Mouse (Mus musculus): ENCODE measurements around the gene Kbtbd3. TPM values are rescaled to one million over a fixed set of nuclear protein-coding genes. Genes with fewer than 3 reads are reported as not detected.
A peak's percentile ranks its signal among the peaks of the same experiment; 100 is the strongest.

Kbtbd3 gene
- 9.6 and 10.1 TPM in 2 replicates for polyA plus RNA-seq (2016; fragmentation: Nextera tagmentation; extraction: Ambion mirVana)

DNA sequence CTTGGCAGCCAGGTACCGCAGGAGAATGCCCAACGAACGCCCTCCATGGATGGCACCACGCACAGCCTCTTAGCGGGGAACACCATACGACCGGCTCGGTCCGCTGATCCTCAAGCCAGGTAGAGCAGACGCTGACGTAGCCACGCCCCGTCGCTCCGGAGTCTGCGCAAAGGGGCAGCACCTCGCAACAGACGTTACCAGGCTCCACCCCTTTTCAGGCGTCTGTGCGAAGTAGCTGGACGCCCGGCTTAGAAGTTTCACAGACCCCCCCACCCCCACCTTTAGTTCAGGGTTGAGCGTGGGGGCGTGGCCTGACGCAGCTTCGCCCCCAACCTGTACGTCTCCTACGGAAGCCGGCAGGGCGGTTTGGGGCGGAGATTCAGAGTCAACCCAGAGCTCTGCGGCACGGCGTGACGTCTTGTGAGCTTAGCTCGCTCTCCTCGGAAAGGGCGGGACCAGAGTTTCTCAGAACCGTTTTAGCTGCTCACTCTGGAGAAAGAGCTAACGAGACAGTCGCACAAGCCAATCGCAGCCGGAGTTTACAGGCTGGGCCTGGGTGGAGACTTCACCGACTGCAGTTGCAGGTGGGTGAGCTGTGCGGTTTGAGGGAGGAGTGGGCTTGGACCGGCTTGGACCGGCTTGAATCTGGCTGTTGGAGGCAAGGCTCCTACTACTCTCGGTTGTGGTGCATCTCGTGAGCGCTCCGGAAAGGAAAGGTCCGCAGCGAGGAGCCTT, at the start of gene Kbtbd3, which contains the start of gene Aasdhppt:
Kbtbd3 (plus strand) TSS at position 483 of the 735 bp plus-strand sequence.
Aasdhppt (minus strand) TSS at position 121 of the 735 bp plus-strand sequence.
- peak; percentile 97 for ATAC-seq (ENCODE audit: low FRiP score, low read depth)

DNA sequence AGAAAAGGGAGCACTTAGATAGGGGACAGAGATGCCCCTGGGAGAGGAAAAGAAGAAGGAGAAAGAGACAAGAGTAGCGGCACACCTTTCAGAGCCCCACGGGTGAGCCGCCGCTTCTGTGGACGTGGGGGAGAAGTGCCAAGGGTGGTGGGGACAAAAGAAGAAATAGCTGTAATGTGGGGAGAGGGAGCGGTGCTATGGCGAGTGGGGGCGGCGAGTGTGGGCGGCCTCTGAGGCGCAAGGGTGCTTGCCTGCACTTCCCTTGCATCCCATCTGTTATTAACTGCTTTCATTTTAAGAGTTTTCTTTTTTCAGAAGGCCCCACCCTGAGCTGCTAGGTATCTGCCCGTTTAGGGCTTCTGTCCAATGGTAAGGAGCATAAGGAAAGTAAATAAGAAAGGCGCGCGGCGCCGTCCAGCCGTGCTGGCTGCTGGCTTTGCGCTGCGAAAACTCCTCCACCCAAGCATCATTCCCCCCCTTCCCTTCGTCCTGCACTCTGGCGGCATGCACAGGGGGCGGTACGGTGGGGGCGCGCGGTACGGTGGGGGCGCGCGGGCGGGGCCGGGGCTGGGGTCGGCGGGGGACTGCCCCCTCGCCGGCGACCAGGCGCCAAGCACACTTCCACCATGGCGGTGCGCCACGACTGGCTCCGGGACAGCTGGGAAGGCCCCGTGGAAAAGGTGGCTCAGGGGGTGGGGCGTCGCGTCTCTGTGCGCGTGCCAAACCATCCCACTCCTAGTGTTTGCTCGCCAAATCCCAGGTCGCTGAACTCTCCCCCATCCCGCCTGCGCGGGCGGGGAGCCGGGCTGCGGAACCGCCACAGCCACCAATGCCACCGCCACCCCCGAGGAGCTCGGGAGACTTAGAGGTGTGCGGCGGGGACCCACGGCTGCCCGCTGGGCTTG, 49.5 kb upstream of the Kbtbd3 start:
- no peak overlapping the region for H3K9ac ChIP-seq
- no peaks in the 10 kb centered on the region for H3K4me1 ChIP-seq
- H3K27ac ChIP-seq: no peak overlapping the region
- H3K4me3 ChIP-seq: peak overlapping the region; percentile 13
- no peaks in the 10 kb centered on the region for H3K36me3 ChIP-seq
- no peaks in the 10 kb centered on the region for H3K27me3 ChIP-seq (replicated peaks)
- ATAC-seq (ENCODE audit: low FRiP score, low read depth): peak; percentile 68
- H3K4me2 ChIP-seq (replicated peaks): peak overlapping the region; percentile 16; the same call in 1 of the 2 replicates
- WGBS: 44% methylated on average over 65 of the region's 65 CpGs
- peaks cover 14% of the 10 kb centered on the region for H3K9me3 ChIP-seq

More for the DNA sequence above, at the start of gene Kbtbd3, which contains the start of gene Aasdhppt:
- WGBS: under 1% methylated on average over 53 of the region's 53 CpGs
- peaks cover 12% of the 10 kb centered on the region for H3K4me1 ChIP-seq
- peak within 1 kb of the TSS; percentile 77 for H3K9ac ChIP-seq
- H3K4me2 ChIP-seq (replicated peaks): peak within 1 kb of the TSS; percentile 73
- H3K27ac ChIP-seq: peak within 1 kb of the TSS; percentile 75
- peak within 1 kb of the TSS; percentile 64 for H3K4me3 ChIP-seq
- no peaks in the 10 kb centered on the region for H3K36me3 ChIP-seq
- H3K27me3 ChIP-seq (replicated peaks): no peaks in the 10 kb centered on the region
- no peaks in the 10 kb centered on the region for H3K9me3 ChIP-seq

DNA sequence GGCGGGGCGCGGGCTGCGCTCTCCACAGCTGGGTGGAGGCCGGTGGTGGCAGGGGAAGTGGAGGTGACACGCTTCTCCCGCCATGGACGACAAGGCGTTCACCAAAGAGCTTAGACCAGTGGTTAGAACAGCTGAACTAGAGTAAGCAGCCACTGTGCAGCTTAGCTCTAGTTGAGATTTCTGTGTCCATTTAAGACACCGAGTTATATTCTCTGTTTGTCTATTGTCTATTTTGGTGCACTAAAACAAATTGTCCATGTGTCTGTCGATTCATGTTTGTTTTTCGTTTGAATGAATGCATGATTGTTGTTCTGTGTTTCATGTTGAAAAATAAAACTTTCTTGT, 48.9 kb upstream of the Kbtbd3 start:
- Histone ChIP-seq H3K4me3 (0 out of 2 replicates have a peak overlapping the region, but pooled peaks have one; percentile 13), H3K36me3 (no peaks in the 10 kb centered on the region), H3K27ac (no peak overlapping the region), H3K9me3 (peaks cover 14% of the 10 kb centered on the region), H3K27me3 (replicated peaks) (no peaks in the 10 kb centered on the region), H3K9ac (no peak overlapping the region), H3K4me2 (replicated peaks) (0 out of 2 replicates have a peak overlapping the region, but pooled peaks have one; percentile 16), H3K4me1 (no peaks in the 10 kb centered on the region)
- no peak for ATAC-seq (ENCODE audit: low FRiP score, low read depth)
- 81% methylated on average over 12 of the region's 12 CpGs for WGBS

DNA sequence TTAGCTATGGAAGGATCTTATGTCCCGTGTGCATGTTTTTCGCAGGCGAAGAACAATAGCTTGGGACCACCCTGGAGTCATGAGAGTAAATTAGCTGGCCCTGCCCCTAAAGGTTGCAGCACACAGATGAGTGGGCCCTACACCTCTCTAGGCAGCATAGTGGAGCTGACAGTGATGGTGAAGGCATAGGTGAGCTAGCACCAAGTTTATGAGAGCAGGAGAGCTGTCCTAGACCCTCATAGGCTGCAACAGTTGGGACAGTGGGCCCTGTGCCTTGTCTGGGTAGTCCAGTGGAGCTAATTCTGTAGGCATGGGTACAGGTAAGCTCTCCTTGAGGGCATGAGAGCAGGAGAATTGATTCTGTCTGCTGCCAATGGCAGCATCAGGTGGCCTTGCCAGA, 42.8 kb upstream of the Kbtbd3 start:
- 96% methylated on average over 3 of the region's 3 CpGs for WGBS

DNA sequence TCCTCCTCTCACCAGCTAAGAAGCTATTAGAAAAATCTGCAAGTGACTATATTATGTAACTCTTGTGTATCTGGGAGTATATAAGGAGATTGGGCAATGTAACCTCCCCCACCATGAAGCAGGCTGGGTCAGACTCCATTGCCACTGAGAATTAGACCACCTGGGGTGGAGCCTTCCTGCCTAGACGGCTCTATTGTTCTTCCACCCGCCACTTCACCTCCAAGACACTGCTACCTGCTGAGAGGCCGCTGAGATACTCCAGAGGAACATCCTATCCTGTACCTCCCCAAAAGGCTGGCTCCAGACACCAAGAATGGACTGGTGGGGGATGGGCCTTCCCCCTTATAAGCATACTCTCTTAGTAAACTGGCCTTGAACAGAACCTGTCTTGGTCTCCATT, 25.8 kb upstream of the Kbtbd3 start:
- Histone ChIP-seq H3K27ac (no peak overlapping the region), H3K36me3 (no peaks in the 10 kb centered on the region), H3K4me1 (no peaks in the 10 kb centered on the region), H3K4me3 (no peak overlapping the region), H3K4me2 (replicated peaks) (no peak overlapping the region), H3K9me3 (no peaks in the 10 kb centered on the region), H3K9ac (no peak overlapping the region), H3K27me3 (replicated peaks) (no peaks in the 10 kb centered on the region)
- no peak for ATAC-seq (ENCODE audit: low FRiP score, low read depth)
- 12% methylated on average over 3 of the region's 3 CpGs for WGBS

More for the DNA sequence above, 42.8 kb upstream of the Kbtbd3 start:
- Histone ChIP-seq H3K9me3 (no peaks in the 10 kb centered on the region), H3K4me2 (replicated peaks) (no peak overlapping the region), H3K4me3 (no peak overlapping the region), H3K36me3 (no peaks in the 10 kb centered on the region), H3K4me1 (no peaks in the 10 kb centered on the region), H3K9ac (no peak overlapping the region), H3K27ac (no peak overlapping the region), H3K27me3 (replicated peaks) (no peaks in the 10 kb centered on the region)
- no peak for ATAC-seq (ENCODE audit: low FRiP score, low read depth)

DNA sequence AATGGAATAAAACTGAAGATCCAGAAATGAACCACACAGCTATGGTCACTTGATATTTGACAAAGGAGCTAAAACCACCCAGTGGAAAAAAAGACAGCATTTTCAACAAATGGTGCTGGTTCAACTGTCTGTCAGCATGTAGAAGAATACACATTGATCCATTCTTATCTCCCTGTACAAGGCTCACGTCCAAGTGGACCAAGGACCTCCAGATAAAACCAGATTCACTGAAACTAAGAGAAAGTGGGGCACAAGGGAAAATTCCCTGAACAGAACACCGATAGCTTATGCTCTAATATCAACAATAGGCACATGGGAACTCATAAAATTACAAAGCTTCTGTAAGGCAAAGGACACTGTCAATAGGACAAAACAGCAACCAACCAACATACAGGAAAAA, 9.2 kb upstream of the Kbtbd3 start:
- no peak overlapping the region for H3K4me2 ChIP-seq (replicated peaks)
- peaks cover 14% of the 10 kb centered on the region for H3K36me3 ChIP-seq
- ATAC-seq (ENCODE audit: low FRiP score, low read depth): no peak
- no peaks in the 10 kb centered on the region for H3K27me3 ChIP-seq (replicated peaks)
- H3K9ac ChIP-seq: no peak overlapping the region
- H3K27ac ChIP-seq: no peak overlapping the region
- H3K9me3 ChIP-seq: no peaks in the 10 kb centered on the region
- no peaks in the 10 kb centered on the region for H3K4me1 ChIP-seq
- WGBS: 96% methylated on average over 2 of the region's 2 CpGs
- H3K4me3 ChIP-seq: no peak overlapping the region

DNA sequence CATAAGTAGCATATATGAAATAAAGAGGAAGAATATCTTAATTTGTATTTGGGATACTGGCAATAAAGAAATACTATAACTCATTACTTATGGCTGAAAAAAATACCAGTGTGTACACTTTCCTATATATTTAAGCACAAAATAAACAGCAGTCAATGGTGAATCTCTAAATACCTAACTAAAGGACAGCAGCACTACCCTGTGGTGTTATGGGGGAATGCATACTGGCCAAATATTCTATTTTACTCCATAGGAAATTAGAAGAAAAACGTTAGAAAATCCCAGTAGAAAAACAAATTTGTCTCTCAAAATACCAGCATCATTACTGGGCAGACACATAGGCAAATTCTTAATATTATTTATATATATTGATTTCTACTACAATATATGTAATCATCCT, 4.8 kb upstream of the Kbtbd3 start:
- H3K36me3 ChIP-seq: peaks cover 12% of the 10 kb centered on the region
- no peaks in the 10 kb centered on the region for H3K27me3 ChIP-seq (replicated peaks)
- ATAC-seq (ENCODE audit: low FRiP score, low read depth): no peak
- no peak overlapping the region for H3K4me2 ChIP-seq (replicated peaks)
- no peak overlapping the region for H3K9ac ChIP-seq
- no peaks in the 10 kb centered on the region for H3K9me3 ChIP-seq
- H3K4me3 ChIP-seq: no peak overlapping the region
- no peak overlapping the region for H3K27ac ChIP-seq
- H3K4me1 ChIP-seq: peaks cover 4% of the 10 kb centered on the region; the same call in 1 of the 2 replicates
- WGBS: 57% methylated on average over 1 of the region's 1 CpGs

DNA sequence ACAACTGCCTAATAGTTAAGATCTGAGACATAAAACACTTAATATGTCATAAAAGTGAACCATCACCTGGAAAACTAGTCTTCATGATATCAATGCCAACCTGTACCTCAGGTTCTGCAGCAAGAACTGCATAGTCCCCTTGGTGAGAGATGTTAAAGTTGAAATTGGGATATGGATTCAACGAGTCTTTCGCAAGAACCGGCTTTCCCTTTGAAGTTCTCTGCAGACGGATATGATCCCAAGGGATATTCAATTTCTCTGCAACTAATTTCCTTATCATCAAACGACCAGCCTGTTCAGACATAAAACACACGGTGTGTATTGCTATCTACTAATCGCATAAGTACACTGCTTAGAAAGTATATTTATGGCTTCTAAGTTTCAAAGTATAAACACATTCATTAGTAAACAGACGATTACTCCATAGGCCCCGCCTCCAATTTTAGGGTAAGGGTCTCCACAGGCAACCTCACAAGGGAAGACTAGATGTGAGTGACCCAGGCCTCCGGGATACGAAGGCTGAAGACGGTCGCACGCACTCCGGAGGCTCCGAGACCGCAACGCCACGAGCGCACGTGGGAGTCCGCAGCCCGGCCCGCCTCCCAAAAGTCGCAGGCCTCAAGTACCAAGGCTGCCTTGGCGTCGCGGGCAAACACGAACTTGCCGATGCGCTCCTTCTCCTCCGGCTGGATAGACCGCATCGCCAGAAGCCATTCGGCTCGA, 844 bp upstream of the Kbtbd3 start:
- under 1% methylated on average over 36 of the region's 36 CpGs for WGBS
- Histone ChIP-seq H3K4me2 (replicated peaks) (peak overlapping the region; percentile 73), H3K9ac (peak overlapping the region; percentile 62), H3K9me3 (no peaks in the 10 kb centered on the region), H3K4me1 (peaks cover 12% of the 10 kb centered on the region), H3K36me3 (no peaks in the 10 kb centered on the region), H3K27ac (no peak overlapping the region), H3K27me3 (replicated peaks) (no peaks in the 10 kb centered on the region), H3K4me3 (peak overlapping the region; percentile 64)
- ATAC-seq (ENCODE audit: low FRiP score, low read depth): peak; percentile 69

DNA sequence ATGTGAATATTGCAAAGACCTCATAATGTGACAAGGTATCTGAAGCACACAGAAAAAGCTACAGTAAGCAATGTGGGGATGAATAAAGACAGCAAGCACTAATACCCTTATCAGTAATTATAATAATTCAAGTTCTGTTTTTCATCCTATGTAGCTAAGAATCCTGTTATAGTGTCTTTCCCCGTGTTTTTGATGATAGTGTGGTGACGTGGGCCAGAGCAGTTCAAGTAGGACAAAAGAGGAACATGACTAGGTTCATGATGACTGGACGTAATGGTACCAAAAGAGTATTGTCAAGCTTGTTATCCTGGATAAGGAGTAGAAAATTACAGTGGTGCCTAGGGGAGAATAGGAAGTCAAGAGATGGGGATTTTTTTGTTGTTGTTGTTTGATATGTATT, 1.1 kb downstream of the Kbtbd3 start:
- H3K9me3 ChIP-seq: no peaks in the 10 kb centered on the region
- peaks cover 12% of the 10 kb centered on the region for H3K4me1 ChIP-seq
- WGBS: 61% methylated on average over 3 of the region's 3 CpGs
- H3K27me3 ChIP-seq (replicated peaks): no peaks in the 10 kb centered on the region
- peak overlapping the region; percentile 64; the same call in 1 of the 2 replicates for H3K4me3 ChIP-seq
- H3K36me3 ChIP-seq: no peaks in the 10 kb centered on the region
- H3K27ac ChIP-seq: no peak overlapping the region
- peak overlapping the region; percentile 73 for H3K4me2 ChIP-seq (replicated peaks)
- peak overlapping the region; percentile 77; the same call in 1 of the 2 replicates for H3K9ac ChIP-seq
- no peak for ATAC-seq (ENCODE audit: low FRiP score, low read depth)

DNA sequence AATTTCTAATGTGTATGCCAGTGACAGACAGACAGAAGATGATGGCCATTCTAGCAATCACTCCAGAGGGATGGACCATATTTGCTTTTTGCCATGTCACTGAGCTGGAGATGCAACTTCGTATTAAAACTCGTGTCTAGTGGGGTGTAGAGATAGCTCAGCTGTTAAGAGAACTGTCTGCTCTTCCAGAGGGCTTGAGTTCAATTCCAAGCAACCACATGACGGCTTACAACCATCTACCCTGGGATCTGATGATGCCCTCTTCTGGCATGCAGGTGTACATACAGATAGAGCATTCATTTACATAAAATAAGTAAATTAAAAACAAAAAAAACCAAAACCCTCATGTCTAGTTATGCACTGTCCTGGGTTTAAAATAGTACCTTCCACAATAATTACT, 1.5 kb downstream of the Kbtbd3 start:
- no peaks in the 10 kb centered on the region for H3K36me3 ChIP-seq
- H3K27me3 ChIP-seq (replicated peaks): no peaks in the 10 kb centered on the region
- H3K4me3 ChIP-seq: no peak overlapping the region
- H3K9me3 ChIP-seq: no peaks in the 10 kb centered on the region
- H3K4me2 ChIP-seq (replicated peaks): no peak overlapping the region
- WGBS: 91% methylated on average over 3 of the region's 3 CpGs
- peaks cover 12% of the 10 kb centered on the region for H3K4me1 ChIP-seq
- ATAC-seq (ENCODE audit: low FRiP score, low read depth): no peak
- H3K9ac ChIP-seq: no peak overlapping the region
- H3K27ac ChIP-seq: no peak overlapping the region

DNA sequence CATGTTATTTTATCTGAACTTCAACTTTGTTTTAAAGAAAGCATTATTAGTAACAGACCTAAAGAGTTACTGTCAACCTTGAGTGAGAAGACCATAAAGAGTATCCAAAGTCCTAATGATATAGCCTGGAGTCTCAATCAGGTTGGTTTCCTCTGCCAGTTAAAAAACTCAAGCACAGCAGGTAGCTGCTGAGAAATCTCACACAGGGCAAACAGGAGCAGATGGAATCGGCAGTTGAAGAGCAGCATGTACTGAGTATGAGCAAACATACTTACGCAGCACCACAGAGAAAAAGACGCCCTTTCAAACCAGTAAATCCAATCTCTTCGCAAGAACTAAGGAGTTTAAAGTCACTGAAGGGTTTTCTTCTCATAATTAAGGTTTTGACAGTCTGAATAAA, 4.3 kb downstream of the Kbtbd3 start:
- WGBS: 85% methylated on average over 4 of the region's 4 CpGs
- H3K27ac ChIP-seq: no peak overlapping the region
- H3K4me1 ChIP-seq: peaks cover 8% of the 10 kb centered on the region
- no peak overlapping the region for H3K4me3 ChIP-seq
- no peak overlapping the region for H3K4me2 ChIP-seq (replicated peaks)
- no peaks in the 10 kb centered on the region for H3K27me3 ChIP-seq (replicated peaks)
- H3K9ac ChIP-seq: no peak overlapping the region
- ATAC-seq (ENCODE audit: low FRiP score, low read depth): no peak
- H3K9me3 ChIP-seq: no peaks in the 10 kb centered on the region
- H3K36me3 ChIP-seq: peaks cover 3% of the 10 kb centered on the region

DNA sequence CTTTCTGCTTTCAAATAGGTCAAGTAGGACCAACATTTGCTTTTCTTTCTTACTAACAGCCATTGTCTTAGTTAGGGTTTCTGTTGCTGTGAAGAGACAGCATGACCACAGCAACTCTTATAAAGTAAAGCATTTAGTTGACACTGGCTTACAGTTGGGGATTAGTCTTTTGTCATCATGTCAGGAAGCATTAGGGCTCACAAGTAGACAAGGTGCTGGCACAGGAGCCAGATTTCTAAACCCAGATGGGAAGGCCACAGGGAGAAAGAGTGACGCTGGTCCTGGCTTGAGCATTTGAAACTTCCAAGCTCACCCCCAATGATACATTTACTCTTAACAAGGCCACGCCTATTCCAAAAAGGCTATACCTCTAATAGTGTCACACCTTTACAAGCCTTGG, 6.1 kb downstream of the Kbtbd3 start:
- no peaks in the 10 kb centered on the region for H3K27me3 ChIP-seq (replicated peaks)
- peaks cover 1% of the 10 kb centered on the region for H3K4me1 ChIP-seq
- H3K4me2 ChIP-seq (replicated peaks): no peak overlapping the region
- WGBS: 92% methylated on average over 2 of the region's 2 CpGs
- H3K9ac ChIP-seq: no peak overlapping the region
- no peak overlapping the region for H3K4me3 ChIP-seq
- ATAC-seq (ENCODE audit: low FRiP score, low read depth): no peak
- H3K9me3 ChIP-seq: no peaks in the 10 kb centered on the region
- H3K27ac ChIP-seq: no peak overlapping the region
- peaks cover 3% of the 10 kb centered on the region for H3K36me3 ChIP-seq
